Mouse (Mus musculus): ENCODE results near the gene Mycbp.

The Mycbp gene

GRCm38 (mm10) chr4:123940878-123941277 is 36.2 kb downstream of the Mycbp start:
- peak; percentile 51 for DNase-seq (ENCODE audit: low read depth)

GRCm38 (mm10) chr4:123946701-123947100 is 42.1 kb downstream of the Mycbp start:
- no peak for DNase-seq (ENCODE audit: low read depth)

GRCm38 (mm10) chr4:123947149-123947548 is 42.5 kb downstream of the Mycbp start:
- no peak for DNase-seq (ENCODE audit: low read depth)

GRCm38 (mm10) chr4:123948901-123949300 is 44.3 kb downstream of the Mycbp start:
- DNase-seq (ENCODE audit: low read depth) = no peak

- DNase-seq (ENCODE audit: low read depth) = no peak
Observed at GRCm38 (mm10) chr4:123949649-123950048, 45.0 kb downstream of the Mycbp start.

GRCm38 (mm10) chr4:123952059-123952458 is 47.4 kb downstream of the Mycbp start:
- peak; percentile 44 for DNase-seq (ENCODE audit: low read depth)

GRCm38 (mm10) chr4:123956703-123957491 is 52.3 kb downstream of the Mycbp start:
- peak; percentile 36 for DNase-seq (ENCODE audit: low read depth)

- DNase-seq (ENCODE audit: low read depth) = no peak
Observed at GRCm38 (mm10) chr4:123957492-123957808, 52.8 kb downstream of the Mycbp start.

- DNase-seq (ENCODE audit: low read depth) = no peak
Observed at GRCm38 (mm10) chr4:123957891-123958290, 53.3 kb downstream of the Mycbp start.

- DNase-seq (ENCODE audit: low read depth) = no peak
Observed at GRCm38 (mm10) chr4:123960955-123961354, 56.3 kb downstream of the Mycbp start.
